Mouse (Mus musculus) E14TG2a.4 (cell line): ENCODE measurements at regions not wholly inside any gene's neighbourhood (a gene's known extent, or its start where the extent isn't known, plus 50 kb on each side); places are given as distances from the start of the nearest gene placed in this dataset.

Source experiments
- CTCF ChIP-seq: conservative IDR thresholded peaks from 2 replicates; pipeline ENCODE4 v1.5.1; 2014; ENCODE audit warnings: low read length
- NANOG ChIP-seq: IDR thresholded peaks from 2 replicates; pipeline ENCODE4 v1.6.1; 2014; ENCODE audit warnings: borderline replicate concordance, low read length, mixed read lengths

DNA sequence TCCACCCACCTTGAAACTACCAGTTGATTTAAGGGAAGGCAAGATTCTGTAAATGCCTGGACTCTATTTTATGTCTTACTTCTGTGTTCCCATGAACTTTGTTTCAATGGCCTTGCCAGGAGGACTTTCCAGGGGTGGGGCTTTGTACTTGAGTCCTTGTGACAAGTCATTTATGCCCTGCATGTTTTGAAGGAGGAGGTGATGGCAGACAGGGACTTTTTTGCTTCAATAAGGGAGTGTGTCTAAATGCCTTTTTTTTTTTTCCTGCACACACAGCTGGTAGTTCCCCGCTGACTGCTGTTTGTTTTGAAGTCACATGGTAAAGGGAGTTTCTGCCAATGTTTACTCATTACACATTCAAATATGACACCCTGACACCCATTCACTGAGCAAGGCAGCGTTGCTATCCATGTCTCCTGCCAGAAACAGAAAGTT lies 74.1 kb downstream of the Btg1 start:
- TF ChIP-seq CTCF, result no peak
- no peak for TF ChIP-seq NANOG
